Mouse (Mus musculus): Measurements from ENCODE around the gene Orc2.

The Orc2 gene

GRCm38 (mm10) chr1:58504577-58505254 lies at the start of gene Orc2:
Orc2 (minus strand) TSS chr1:58505109.
- CTCF ChIA-PET: interaction anchor here (0.6 kb wide), 1 partner anchor 60 kb away, joined by 6 read pairs; the partner anchor contains the start of gene Nif3l1

DNA sequence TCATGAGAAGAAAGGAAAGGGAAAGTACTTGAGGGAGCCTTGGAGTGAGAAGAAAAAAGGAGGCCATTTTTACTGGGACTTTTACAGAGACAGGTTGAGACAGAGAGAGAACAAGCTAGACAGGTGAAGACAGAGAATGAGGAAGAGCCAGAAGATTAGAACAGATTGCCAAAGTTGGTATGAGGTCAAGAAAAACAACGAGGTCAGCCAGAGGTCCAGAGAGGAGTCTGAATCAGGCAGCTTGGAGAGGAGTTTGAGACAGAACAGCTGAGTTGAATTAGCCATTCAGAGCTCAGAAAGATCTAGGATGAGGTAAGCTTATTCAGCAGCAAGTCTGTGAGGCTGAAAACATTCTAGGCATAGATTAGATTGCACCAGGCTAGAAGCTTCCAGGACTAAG lies 36.5 kb upstream of the Orc2 start:
- CTCF ChIA-PET: no interaction called here

- CTCF ChIA-PET: no interaction called here
Observed at GRCm38 (mm10) chr1:58507249-58507648, 2.3 kb upstream of the Orc2 start.

DNA sequence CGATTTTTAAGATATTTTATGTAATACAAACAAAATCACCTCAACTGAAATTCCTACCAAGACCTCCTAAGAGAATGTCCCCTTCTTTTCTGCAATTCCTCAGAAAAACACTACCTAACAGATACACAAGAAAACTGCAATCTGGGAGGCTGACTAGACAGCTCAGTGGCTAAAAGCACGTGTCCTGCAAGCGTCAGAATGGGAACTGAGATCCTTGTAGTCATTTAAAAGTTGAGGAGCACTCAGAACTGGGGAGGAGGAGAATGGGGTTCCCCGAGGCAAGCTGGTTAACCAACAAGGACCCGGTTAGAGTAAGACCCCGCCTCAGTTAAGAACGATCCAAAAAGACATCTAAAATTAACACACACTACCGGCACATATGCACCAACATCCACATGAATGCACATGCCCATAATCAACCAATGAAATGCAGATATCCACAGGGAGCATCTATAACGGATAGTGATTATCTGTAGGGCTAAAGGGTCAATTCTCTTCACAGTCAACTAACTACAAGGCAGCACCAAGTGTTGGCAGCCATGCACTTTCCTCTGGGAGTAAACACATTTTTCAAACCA lies 1.0 kb downstream of the Orc2 start:
- CTCF ChIA-PET: no interaction called here

DNA sequence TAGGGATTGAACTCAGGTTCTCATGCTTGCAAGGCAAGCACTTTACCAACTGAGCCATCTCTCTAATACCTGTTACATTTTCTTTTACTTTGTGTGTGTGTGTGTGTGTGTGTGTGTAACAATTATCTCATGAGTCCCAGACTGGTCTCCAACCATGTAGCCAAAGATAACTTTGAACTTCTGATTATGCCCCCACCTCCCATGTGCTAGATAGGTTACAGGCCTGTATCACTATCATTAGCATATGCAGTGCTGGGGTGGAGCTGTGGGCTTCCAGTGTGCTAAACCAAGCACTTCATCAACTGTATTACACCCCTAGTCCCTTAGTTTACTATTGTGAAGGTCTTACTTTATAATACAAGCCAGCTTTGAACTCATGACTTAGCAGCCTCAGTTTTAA lies 1.8 kb downstream of the Orc2 start:
- CTCF ChIA-PET: no interaction called here

- CTCF ChIA-PET: interaction anchor here (0.7 kb wide), 1 partner anchor 150 kb away, joined by 4 read pairs; no protein-coding TSS in a partner anchor
Observed at GRCm38 (mm10) chr1:58498758-58499157, 6.2 kb downstream of the Orc2 start.

GRCm38 (mm10) chr1:58497678-58498077 lies 7.2 kb downstream of the Orc2 start:
- CTCF ChIA-PET: no interaction called here

- CTCF ChIA-PET: no interaction called here
Observed at GRCm38 (mm10) chr1:58495603-58496002, 9.3 kb downstream of the Orc2 start.

DNA sequence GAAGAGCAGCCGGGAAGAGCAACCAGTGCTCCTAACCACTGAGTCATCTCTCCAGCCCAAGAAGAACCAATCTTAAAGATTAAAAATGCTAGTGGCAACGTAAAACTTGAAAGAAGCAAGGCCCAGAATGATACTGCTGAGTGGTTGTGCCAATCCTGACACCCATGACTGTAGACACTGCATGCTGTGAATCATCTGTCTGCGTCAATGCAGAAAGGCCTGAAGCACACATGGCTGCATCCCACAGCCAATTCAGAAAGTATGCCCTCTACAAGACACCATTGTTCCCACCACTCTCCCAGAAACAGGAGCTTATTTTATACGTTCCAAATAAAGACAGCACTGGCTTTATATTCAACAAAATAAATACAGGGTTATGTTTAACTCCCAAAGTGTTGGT lies 22.3 kb downstream of the Orc2 start:
- CTCF ChIA-PET: no interaction called here

- CTCF ChIA-PET: no interaction called here
Observed at GRCm38 (mm10) chr1:58475662-58476061, 29.2 kb downstream of the Orc2 start.

- CTCF ChIA-PET: no interaction called here
Observed at GRCm38 (mm10) chr1:58465561-58465960, 39.3 kb downstream of the Orc2 start.

GRCm38 (mm10) chr1:58465042-58465441 lies 39.9 kb downstream of the Orc2 start:
- CTCF ChIA-PET: no interaction called here

DNA sequence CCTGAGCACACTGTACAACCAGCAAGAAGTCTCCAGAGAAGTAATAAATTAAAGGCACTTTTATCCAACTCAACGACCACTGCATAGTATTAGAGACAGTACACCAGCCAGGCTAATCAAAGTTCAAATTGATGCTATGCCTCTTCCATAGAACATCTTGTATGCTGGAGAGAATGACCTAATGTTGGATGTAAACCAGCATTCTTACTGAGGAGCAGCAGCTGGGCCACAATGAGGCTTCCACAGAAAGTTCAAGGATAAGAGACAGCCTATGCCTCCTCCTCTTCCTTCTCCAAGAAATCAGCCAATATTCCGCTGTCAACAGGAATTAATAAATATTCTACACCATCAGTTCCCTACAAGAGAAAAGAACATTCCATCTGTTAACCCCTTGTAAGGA lies 41.0 kb downstream of the Orc2 start:
- CTCF ChIA-PET: interaction anchor here (0.6 kb wide), 1 partner anchor 157 kb away, joined by 6 read pairs; no protein-coding TSS in a partner anchor

- CTCF ChIA-PET: no interaction called here
Observed at GRCm38 (mm10) chr1:58460566-58460965, 44.3 kb downstream of the Orc2 start.

GRCm38 (mm10) chr1:58458867-58459266 lies 46.0 kb downstream of the Orc2 start:
- CTCF ChIA-PET: no interaction called here

GRCm38 (mm10) chr1:58458175-58458574 lies 46.7 kb downstream of the Orc2 start:
- CTCF ChIA-PET: no interaction called here

DNA sequence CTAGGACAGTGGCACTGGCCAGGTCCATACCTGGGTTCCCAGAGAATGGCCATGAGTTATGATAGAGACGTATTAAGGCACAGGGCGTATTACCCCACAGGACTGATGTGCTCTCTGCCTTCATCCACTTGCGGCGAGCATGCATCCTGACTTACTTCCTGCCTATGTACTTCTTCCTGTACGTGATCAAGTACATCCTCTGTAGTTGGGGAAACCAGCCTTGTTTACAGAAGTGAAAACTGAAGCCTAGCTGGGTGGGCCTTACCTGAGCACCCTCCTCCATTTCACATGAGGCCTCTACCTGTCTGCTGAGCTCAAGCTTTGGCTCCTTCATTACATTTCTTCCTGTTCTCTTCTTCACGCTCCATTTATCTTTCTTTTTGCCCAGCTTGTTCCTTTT lies 50.6 kb downstream of the Orc2 start:
- CTCF ChIA-PET: no interaction called here

DNA sequence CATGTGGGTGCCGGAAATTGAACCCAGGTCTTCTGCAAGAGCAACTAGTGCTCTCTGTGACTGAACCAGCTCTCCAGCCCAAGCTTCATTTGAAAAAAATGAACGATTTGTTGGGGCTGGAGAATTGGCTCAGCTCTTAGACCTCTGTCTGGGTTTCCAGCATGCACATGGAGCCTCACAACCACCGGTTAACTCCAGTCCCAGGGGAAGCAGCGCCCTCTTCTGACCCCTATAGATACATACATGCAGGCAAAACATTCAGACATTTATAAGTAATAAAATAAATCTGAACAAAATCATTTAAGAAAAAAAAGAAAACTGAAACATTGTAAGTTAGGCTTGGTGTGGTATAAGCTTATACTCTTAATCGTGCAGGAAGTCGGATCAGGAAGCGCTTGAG lies 56.5 kb downstream of the Orc2 start:
- CTCF ChIA-PET: no interaction called here

GRCm38 (mm10) chr1:58447766-58448165 lies 57.1 kb downstream of the Orc2 start:
- CTCF ChIA-PET: no interaction called here

GRCm38 (mm10) chr1:58445861-58446260 lies 59.0 kb downstream of the Orc2 start:
- CTCF ChIA-PET: no interaction called here

- CTCF ChIA-PET: interaction anchor here (0.6 kb wide), 1 partner anchor 60 kb away, joined by 6 read pairs; the partner anchor contains the start of gene Orc2
Observed at GRCm38 (mm10) chr1:58445143-58445722, 59.7 kb downstream of the Orc2 start, which contains the start of the genes Nif3l1 and Ppil3. Nif3l1 (plus strand) TSS chr1:58445151. Ppil3 (minus strand) TSS chr1:58445486.

DNA sequence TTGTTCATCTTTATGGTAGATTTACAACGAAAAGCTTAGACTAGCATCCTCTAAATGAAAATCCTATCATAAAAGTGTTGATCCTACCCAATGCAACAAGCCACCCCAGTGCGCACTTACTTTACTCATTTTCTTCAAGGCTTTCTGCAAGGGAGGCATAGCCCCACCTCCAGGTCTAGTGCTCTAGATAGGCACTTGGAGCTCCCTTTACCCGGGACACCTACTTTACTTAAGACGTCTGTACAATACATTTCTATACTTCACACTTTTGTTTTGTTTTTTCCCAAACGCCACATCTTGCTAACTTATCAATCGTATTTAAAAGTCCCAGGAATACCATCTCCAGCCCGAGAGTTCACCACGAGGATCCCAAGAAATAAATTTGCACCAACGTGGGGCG lies 60.2 kb downstream of the Orc2 start:
- CTCF ChIA-PET: interaction anchor here (0.6 kb wide), 1 partner anchor 60 kb away, joined by 6 read pairs; the partner anchor contains the start of gene Orc2

- CTCF ChIA-PET: interaction anchor here (0.6 kb wide), 1 partner anchor 127 kb away, joined by 4 read pairs; no protein-coding TSS in a partner anchor
Observed at GRCm38 (mm10) chr1:58424551-58424950, 80.4 kb downstream of the Orc2 start.

All from spleen, embryonic (tissue).